Mouse (Mus musculus) B cell, adult 2 months (primary cell): ENCODE results near the gene 2900092C05Rik.

ENCODE experiments used
- DNase-seq, 2 experiments: peaks; one replicate each; pipeline ENCODE4 v3.0.0; 2022

The 2900092C05Rik gene

DNA sequence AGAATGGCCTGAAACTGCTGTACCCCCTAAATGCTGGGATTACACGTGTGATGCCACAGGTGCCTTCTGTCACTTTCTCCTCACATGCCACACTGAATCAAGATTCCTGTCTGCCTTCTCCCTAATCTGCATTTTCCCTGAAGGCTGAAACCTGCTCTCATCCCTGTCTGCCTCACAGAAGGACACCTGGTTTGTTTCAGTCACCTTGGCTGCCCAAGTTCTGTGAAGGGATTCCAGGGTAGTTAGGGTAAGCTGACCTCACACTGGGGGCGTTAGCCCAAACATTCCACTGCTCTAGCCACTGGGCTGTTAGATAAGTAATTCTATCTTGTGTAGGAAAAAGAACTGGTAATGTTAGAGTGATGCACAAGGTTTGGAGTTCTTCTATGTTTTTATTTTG is at the start of gene 2900092C05Rik:
2900092C05Rik (plus strand) TSS at position 301 of the 400 bp plus-strand sequence.
- DNase-seq: no peak

DNA sequence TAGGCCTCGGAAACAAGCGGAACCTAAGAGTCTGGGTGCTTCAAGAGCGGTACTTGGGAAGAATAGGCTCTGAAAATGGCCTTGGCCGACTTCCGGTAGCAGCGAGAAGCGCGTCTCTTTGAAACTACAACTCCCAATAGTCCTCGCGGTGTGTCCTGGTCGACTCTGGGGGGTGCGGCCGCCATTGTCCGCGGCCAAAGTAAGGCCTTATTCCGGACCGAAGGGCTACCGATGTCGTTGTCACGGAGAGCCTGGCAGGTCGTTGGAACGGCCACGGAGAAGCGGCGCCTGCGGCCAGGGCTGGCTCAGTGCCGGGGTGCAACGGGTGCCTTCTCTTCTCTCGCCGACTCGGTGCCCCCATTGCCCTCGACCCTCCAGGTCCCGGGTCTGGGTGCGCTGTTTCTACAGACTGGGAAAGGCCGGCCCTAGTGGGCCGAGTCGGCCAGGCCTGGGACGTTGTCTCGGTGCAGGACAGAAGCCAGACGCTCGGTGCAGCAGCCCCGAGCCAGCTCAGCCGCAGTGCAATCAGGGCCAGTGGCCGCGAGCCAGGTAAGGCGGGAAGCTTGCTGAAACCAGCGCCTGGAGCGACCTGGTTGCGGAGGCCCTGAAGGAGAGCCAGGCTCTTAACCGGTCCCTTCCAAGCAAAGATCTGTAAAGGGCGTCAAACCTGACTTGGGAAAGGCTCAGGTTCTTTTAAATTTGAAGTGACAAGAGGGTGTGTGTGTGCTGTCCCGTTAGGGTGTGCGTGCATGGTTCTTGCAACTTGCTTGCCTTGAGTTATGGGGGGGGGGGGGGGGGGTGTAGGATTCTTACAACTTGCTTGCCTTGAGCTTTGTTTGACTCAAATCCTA is 33.9 kb upstream of the 2900092C05Rik start, which contains the start of gene Zfp606:
Zfp606 (plus strand) TSS at position 136 of the 851 bp plus-strand sequence.
- DNase-seq: peak; percentile 78 to 80

- DNase-seq: no peak
Observed at GRCm38 (mm10) chr7:12479009-12479346, 33.3 kb upstream of the 2900092C05Rik start.

DNA sequence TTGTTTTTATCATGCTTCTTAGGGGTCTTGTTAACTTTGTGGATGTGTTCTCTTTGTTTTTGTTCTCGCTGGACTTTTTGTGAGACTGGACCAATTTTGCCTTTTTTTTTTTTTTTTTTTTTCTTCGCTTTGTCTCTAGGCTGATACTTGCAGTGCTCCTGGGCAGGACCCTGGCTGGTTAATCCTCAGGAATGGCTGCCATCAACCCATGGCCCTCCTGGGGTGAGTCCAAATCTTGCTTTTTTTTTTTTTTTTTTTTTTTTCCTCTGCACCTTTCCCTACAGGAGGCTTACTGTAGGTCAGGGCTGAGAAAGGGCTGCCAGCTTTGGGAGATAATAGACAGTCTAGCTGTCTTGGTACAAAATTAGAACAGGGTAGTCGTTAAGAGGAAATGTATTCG is 32.8 kb upstream of the 2900092C05Rik start:
- no peak for DNase-seq

- DNase-seq: no peak
Observed at GRCm38 (mm10) chr7:12483771-12484170, 28.5 kb upstream of the 2900092C05Rik start.

DNA sequence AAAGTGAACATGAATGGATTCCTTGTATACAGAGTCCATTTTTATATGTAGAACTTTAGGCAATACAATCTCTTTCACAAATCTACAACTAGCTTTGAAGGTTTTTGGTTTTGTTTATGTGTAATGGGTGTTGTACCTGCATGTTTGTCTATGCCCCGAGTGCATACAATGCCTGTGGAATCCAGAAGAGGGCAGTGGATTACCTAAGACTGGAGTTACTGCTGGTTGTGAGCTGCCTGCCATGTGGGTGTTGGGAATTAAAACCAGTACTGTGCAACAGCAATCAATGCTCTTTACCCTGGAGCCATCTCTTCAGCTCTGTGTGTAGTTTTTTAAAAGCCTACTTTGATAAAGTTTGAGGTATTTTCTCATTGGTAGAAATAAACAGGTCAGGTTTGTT is 26.4 kb upstream of the 2900092C05Rik start:
- DNase-seq: no peak

DNA sequence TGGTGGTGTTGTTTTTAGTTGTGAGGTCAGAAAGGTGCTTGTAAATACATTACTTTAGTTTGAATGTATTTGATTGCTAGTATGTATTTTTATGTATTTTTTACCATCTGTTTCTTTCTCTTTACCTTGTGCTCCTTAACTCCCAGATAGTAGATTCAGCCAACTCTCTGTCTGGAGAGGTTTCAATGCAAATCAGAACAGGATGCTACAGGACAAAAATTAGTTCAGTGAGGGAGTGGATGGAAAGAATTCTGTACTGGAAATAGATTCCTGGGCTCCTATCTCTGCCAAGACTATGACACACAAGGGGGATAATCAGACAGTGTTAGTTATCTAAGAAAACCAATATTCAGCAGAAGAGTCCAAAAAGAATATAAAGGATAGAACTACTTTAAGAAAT is 25.6 kb upstream of the 2900092C05Rik start:
- DNase-seq: no peak

DNA sequence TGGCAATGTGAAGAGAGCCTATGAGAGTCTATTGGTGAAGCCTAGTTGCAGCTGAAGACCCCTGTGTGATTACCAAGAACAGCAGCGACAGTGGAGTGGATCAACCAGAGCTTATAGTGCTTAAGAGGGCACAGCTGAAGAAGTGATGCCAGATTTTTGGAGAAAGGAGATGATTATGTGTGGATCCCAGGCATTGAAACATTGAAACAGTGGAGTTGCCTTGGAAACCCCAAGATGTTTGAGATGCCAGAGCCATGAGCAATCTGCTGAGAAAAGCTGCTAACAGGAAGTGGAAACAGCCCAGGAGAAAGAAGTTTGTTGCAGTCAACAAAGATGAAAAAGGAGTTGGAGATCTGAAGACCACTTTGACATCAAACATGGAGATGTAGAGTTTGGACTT is 1.4 kb upstream of the 2900092C05Rik start:
- DNase-seq: no peak
